Mouse (Mus musculus): ENCODE results near the gene Hydin.

Gene Hydin

GRCm38 (mm10) chr8:110444276-110444675 lies 177.5 kb downstream of the Hydin start:
- DNase-seq (ENCODE audit: low spot score in 2 of 2), result no peak

- DNase-seq (ENCODE audit: low spot score in 2 of 2), result no peak
Observed at GRCm38 (mm10) chr8:110450463-110450862, 183.7 kb downstream of the Hydin start.

- no peak for DNase-seq (ENCODE audit: low spot score in 2 of 2)
Observed at GRCm38 (mm10) chr8:110454466-110454865, 187.7 kb downstream of the Hydin start.

- no peak for DNase-seq (ENCODE audit: low spot score in 2 of 2)
Observed at GRCm38 (mm10) chr8:110457424-110457823, 190.6 kb downstream of the Hydin start.

GRCm38 (mm10) chr8:110462627-110463208 lies 195.9 kb downstream of the Hydin start:
- no peak for DNase-seq (ENCODE audit: low spot score in 2 of 2)

- DNase-seq (ENCODE audit: low spot score in 2 of 2), result no peak
Observed at GRCm38 (mm10) chr8:110463773-110464460, 197.1 kb downstream of the Hydin start.

GRCm38 (mm10) chr8:110465606-110466005 lies 198.8 kb downstream of the Hydin start:
- no peak for DNase-seq (ENCODE audit: low spot score in 2 of 2)

GRCm38 (mm10) chr8:110477256-110477655 lies 210.5 kb downstream of the Hydin start:
- DNase-seq (ENCODE audit: low spot score in 2 of 2), result no peak

- no peak for DNase-seq (ENCODE audit: low spot score in 2 of 2)
Observed at GRCm38 (mm10) chr8:110478576-110478975, 211.8 kb downstream of the Hydin start.

- DNase-seq (ENCODE audit: low spot score in 2 of 2), result no peak
Observed at GRCm38 (mm10) chr8:110479401-110479800, 212.6 kb downstream of the Hydin start.

GRCm38 (mm10) chr8:110482275-110482674 lies 215.5 kb downstream of the Hydin start:
- no peak for DNase-seq (ENCODE audit: low spot score in 2 of 2)

GRCm38 (mm10) chr8:110485234-110485633 lies 218.5 kb downstream of the Hydin start:
- DNase-seq (ENCODE audit: low spot score in 2 of 2), result no peak

GRCm38 (mm10) chr8:110486020-110486419 lies 219.2 kb downstream of the Hydin start:
- no peak for DNase-seq (ENCODE audit: low spot score in 2 of 2)

GRCm38 (mm10) chr8:110487644-110488043 lies 220.9 kb downstream of the Hydin start:
- no peak for DNase-seq (ENCODE audit: low spot score in 2 of 2)

GRCm38 (mm10) chr8:110489344-110489743 lies 222.6 kb downstream of the Hydin start:
- DNase-seq (ENCODE audit: low spot score in 2 of 2), result no peak

- DNase-seq (ENCODE audit: low spot score in 2 of 2), result no peak
Observed at GRCm38 (mm10) chr8:110491118-110491517, 224.3 kb downstream of the Hydin start.

GRCm38 (mm10) chr8:110496286-110496685 lies 229.5 kb downstream of the Hydin start:
- no peak for DNase-seq (ENCODE audit: low spot score in 2 of 2)

- no peak for DNase-seq (ENCODE audit: low spot score in 2 of 2)
Observed at GRCm38 (mm10) chr8:110500253-110500652, 233.5 kb downstream of the Hydin start.

GRCm38 (mm10) chr8:110500661-110501060 lies 233.9 kb downstream of the Hydin start:
- no peak for DNase-seq (ENCODE audit: low spot score in 2 of 2)

- DNase-seq (ENCODE audit: low spot score in 2 of 2), result no peak
Observed at GRCm38 (mm10) chr8:110501330-110501729, 234.6 kb downstream of the Hydin start.

GRCm38 (mm10) chr8:110502880-110503279 lies 236.1 kb downstream of the Hydin start:
- DNase-seq (ENCODE audit: low spot score in 2 of 2), result no peak

GRCm38 (mm10) chr8:110508766-110509165 lies 242.0 kb downstream of the Hydin start:
- DNase-seq (ENCODE audit: low spot score in 2 of 2), result peak in 1 of 2 experiments; percentile 12

- no peak for DNase-seq (ENCODE audit: low spot score in 2 of 2)
Observed at GRCm38 (mm10) chr8:110519790-110520189, 253.0 kb downstream of the Hydin start.

GRCm38 (mm10) chr8:110521851-110522250 lies 255.1 kb downstream of the Hydin start:
- no peak for DNase-seq (ENCODE audit: low spot score in 2 of 2)

All from urinary bladder, postnatal 36 days (tissue).